Mouse (Mus musculus) olfactory bulb, adult 2 months (tissue): ENCODE results near the gene Kdm6b.

ENCODE experiments used
- CTCF ChIP-seq: fragments of 200-500 bp; IDR thresholded peaks from 2 replicates; pipeline ENCODE4 v1.5.1; 2012; ENCODE audit warnings: low read depth, mild to moderate bottlenecking, low read length, moderate library complexity; ENCODE audit not compliant: insufficient read depth
- POLR2A ChIP-seq: fragments of 200-500 bp; IDR thresholded peaks from 2 replicates; pipeline ENCODE4 v1.6.1; 2012; ENCODE audit warnings: mild to moderate bottlenecking, low read depth, low read length, moderate library complexity; ENCODE audit not compliant: insufficient read depth

DNA sequence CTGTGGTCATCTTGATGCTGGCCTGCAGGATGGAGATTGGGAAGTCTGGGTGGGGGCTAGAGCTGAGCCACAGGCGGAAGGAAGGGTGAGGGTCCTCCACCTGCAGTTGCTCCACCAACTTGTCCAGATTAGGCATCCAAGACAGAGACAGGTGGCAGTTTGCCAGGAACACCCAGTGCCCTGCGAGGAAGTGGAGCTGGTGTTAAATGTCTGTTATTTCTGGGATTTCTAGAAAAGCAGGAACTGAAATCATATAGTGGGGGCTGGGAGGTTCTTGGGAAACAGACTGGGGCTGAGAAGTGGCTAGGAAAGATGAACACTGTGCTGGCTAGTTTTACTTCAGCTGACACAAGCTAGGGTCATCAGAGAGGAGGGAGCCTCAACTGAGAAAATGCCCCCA, 15.8 kb upstream of the Kdm6b start:
- no peak for TF ChIP-seq CTCF
- no peak for TF ChIP-seq POLR2A
